Mouse (Mus musculus): ENCODE measurements around the gene Gm21440. TPM values are rescaled to one million over a fixed set of nuclear protein-coding genes. Genes with fewer than 3 reads are reported as not detected.
"Not testable (repeated sequence)": the region's sequence is repeated elsewhere in the genome, so short reads cannot be mapped to it uniquely, and the experiment has no call there.

Gene Gm21440
- not detected in 2 replicates for total RNA-seq (2021)
- long read RNA-seq: 0 reads

- DNase-seq: not testable (repeated sequence)
Measured at GRCm38 (mm10) chrY:13252091-13252490, at the start of gene Gm21440, which contains the start of gene Gm21454. Gm21440 (plus strand) TSS chrY:13252391. Gm21454 (plus strand) TSS chrY:13252442.

- DNase-seq: not testable (repeated sequence)
Measured at GRCm38 (mm10) chrY:13223828-13224227, 28.4 kb upstream of the Gm21440 start, which contains the start of gene Gm21828. Gm21828 (minus strand) TSS chrY:13223928.

Other genes with a start within 250 kb of the Gm21440 start
- gene Gm20807, start 209.5 kb upstream of the Gm21440 start, total RNA-seq (2021): not detected in 2 replicates
- not detected in 2 replicates for gene Gm21891, start 118.9 kb upstream of the Gm21440 start, total RNA-seq (2021)
- gene Gm21425, start 90.4 kb upstream of the Gm21440 start, total RNA-seq (2021): not detected in 2 replicates
- not detected in 2 replicates for gene Gm21828, start 28.5 kb upstream of the Gm21440 start, total RNA-seq (2021)
- gene Gm21454, start 51 bp downstream of the Gm21440 start, total RNA-seq (2021): not detected in 2 replicates
- not detected in 2 replicates for gene Gm21725, start 96.7 kb downstream of the Gm21440 start, total RNA-seq (2021)
- gene Gm21866, start 213.2 kb downstream of the Gm21440 start, total RNA-seq (2021): not detected in 2 replicates
- gene Gm20773, start 241.6 kb downstream of the Gm21440 start, total RNA-seq (2021): not detected in 2 replicates

All from adrenal gland, postnatal 25 days (tissue).